8 mouse cellular contexts compared by ENCODE assay signal in genomic region chr1:131335604-131336003, GRCm38 (mm10). TPM values are rescaled to one million over a fixed set of nuclear protein-coding genes. Genes with fewer than 3 reads are reported as not detected.
DNase-seq lines count a peak whose midpoint lies in the region; ATAC-seq and TF ChIP-seq lines count a peak whose summit lies in the region.

No protein-coding gene starts in this region.

- no peak overlapping the region for H3K9ac ChIP-seq in forebrain, embryonic 14.5 days (ENCODE audit: low read length)
- no peak overlapping the region for H3K9ac ChIP-seq in forebrain, embryonic 11.5 days (ENCODE audit: low read length)
- H3K9ac ChIP-seq in lung, embryonic 14.5 days, result no peak overlapping the region
- no peak overlapping the region for H3K9ac ChIP-seq in lung, postnatal 0 days (replicated peaks; ENCODE audit: low read depth)

- H3K4me2 ChIP-seq in forebrain, embryonic 14.5 days (ENCODE audit: low read length), result no peak overlapping the region
- no peak overlapping the region for H3K4me2 ChIP-seq in forebrain, embryonic 11.5 days (ENCODE audit: low read depth, low read length, severe bottlenecking)
- no peak overlapping the region for H3K4me2 ChIP-seq in lung, embryonic 14.5 days
- H3K4me2 ChIP-seq in lung, postnatal 0 days (replicated peaks; ENCODE audit: low read depth, low read length), result no peak overlapping the region

- no peak for TF ChIP-seq EP300 in lung, postnatal 0 days (IDR thresholded peaks at IDR 0.05)

- peaks cover 25% of the 10 kb centered on the region for H3K36me3 ChIP-seq in forebrain, embryonic 14.5 days (ENCODE audit: control insufficient read depth, insufficient read depth, low read length)
- H3K36me3 ChIP-seq in forebrain, embryonic 11.5 days (ENCODE audit: control insufficient read depth, insufficient read depth, low read length), result no peaks in the 10 kb centered on the region
- peaks cover 32% of the 10 kb centered on the region; the same call in 1 of the 2 replicates for H3K36me3 ChIP-seq in lung, embryonic 14.5 days (ENCODE audit: insufficient read depth)
- H3K36me3 ChIP-seq in lung, postnatal 0 days (ENCODE audit: insufficient read depth, low read length), result 0 out of 2 replicates have a peak, but pooled peaks cover 6% of the 10 kb centered on the region

- no peak for ATAC-seq in forebrain, embryonic 14.5 days
- no peak for ATAC-seq in forebrain, embryonic 11.5 days (replicated peaks; ENCODE audit: low FRiP score)
- ATAC-seq in lung, embryonic 14.5 days (ENCODE audit: insufficient read depth), result no peak
- ATAC-seq in lung, postnatal 0 days, result no peak
- no peak for ATAC-seq in inflammation-experienced regulatory T-cells, adult 6 months

- peak overlapping the region; percentile 11; the same call in 1 of the 2 replicates for H3K27ac ChIP-seq in forebrain, embryonic 14.5 days (ENCODE audit: low read depth, low read length)
- no peak overlapping the region for H3K27ac ChIP-seq in forebrain, embryonic 11.5 days (ENCODE audit: low read depth, low read length)
- no peak overlapping the region for H3K27ac ChIP-seq in lung, embryonic 14.5 days (ENCODE audit: low read depth)
- no peak overlapping the region for H3K27ac ChIP-seq in lung, postnatal 0 days (ENCODE audit: low read length)

- no peak overlapping the region for H3K4me3 ChIP-seq in forebrain, embryonic 14.5 days (ENCODE audit: low read depth, low read length)
- no peak overlapping the region for H3K4me3 ChIP-seq in forebrain, embryonic 11.5 days (ENCODE audit: low read depth, low read length)
- H3K4me3 ChIP-seq in lung, embryonic 14.5 days (ENCODE audit: low read depth, low read length), result no peak overlapping the region
- no peak overlapping the region for H3K4me3 ChIP-seq in lung, postnatal 0 days (ENCODE audit: low read depth, low read length)

- H3K9me3 ChIP-seq in forebrain, embryonic 14.5 days (replicated peaks; ENCODE audit: control insufficient read depth, low read length), result no peaks in the 10 kb centered on the region
- H3K9me3 ChIP-seq in forebrain, embryonic 11.5 days (ENCODE audit: control insufficient read depth, low read length), result no peaks in the 10 kb centered on the region
- no peaks in the 10 kb centered on the region for H3K9me3 ChIP-seq in lung, embryonic 14.5 days (ENCODE audit: low read depth, low read length)
- no peaks in the 10 kb centered on the region for H3K9me3 ChIP-seq in lung, postnatal 0 days (ENCODE audit: low read length)

- no peak for TF ChIP-seq CTCF in lung, embryonic 14.5 days (IDR thresholded peaks at IDR 0.05; ENCODE audit: low read depth)
- no peak for TF ChIP-seq CTCF in lung, postnatal 0 days (IDR thresholded peaks at IDR 0.05)

- H3K27me3 ChIP-seq in forebrain, embryonic 14.5 days (replicated peaks; ENCODE audit: control insufficient read depth, insufficient read depth, low read length), result no peaks in the 10 kb centered on the region
- H3K27me3 ChIP-seq in forebrain, embryonic 11.5 days (ENCODE audit: control insufficient read depth, insufficient read depth, low read length), result no peaks in the 10 kb centered on the region
- no peaks in the 10 kb centered on the region for H3K27me3 ChIP-seq in lung, embryonic 14.5 days (ENCODE audit: insufficient read depth, low read length)
- no peaks in the 10 kb centered on the region for H3K27me3 ChIP-seq in lung, postnatal 0 days (replicated peaks; ENCODE audit: insufficient read depth, low read length)

- peaks cover 6% of the 10 kb centered on the region; the same call in 1 of the 2 replicates for H3K4me1 ChIP-seq in forebrain, embryonic 14.5 days (ENCODE audit: control insufficient read depth, insufficient read depth, low read length)
- no peaks in the 10 kb centered on the region for H3K4me1 ChIP-seq in forebrain, embryonic 11.5 days (replicated peaks; ENCODE audit: control insufficient read depth, insufficient read depth, low read length)
- no peaks in the 10 kb centered on the region for H3K4me1 ChIP-seq in lung, embryonic 14.5 days (ENCODE audit: insufficient read depth)
- no peaks in the 10 kb centered on the region for H3K4me1 ChIP-seq in lung, postnatal 0 days (ENCODE audit: insufficient read depth, low read depth, low read length)

- DNase-seq in forebrain, embryonic 14.5 days (ENCODE audit: low spot score), result peak; percentile 34
- DNase-seq in forebrain, embryonic 11.5 days (ENCODE audit: low spot score), result no peak
- peak; percentile 31 for DNase-seq in lung, embryonic 14.5 days
- DNase-seq in lung, postnatal 0 days (ENCODE audit: low spot score), result no peak
- DNase-seq in cerebellum, adult 8-10 months, result peak; percentile 80
- peak; percentile 53 to 67 for DNase-seq in kidney, postnatal 4 days
- DNase-seq in spleen, postnatal 10 days (ENCODE audit: low spot score in 2 of 2), result no peak

- WGBS in forebrain, embryonic 14.5 days, result 40% methylated on average over 3 of the region's 3 CpGs
- 80% methylated on average over 3 of the region's 3 CpGs for WGBS in forebrain, embryonic 11.5 days
- WGBS in lung, embryonic 14.5 days, result 52% methylated on average over 3 of the region's 3 CpGs
- 66% methylated on average over 3 of the region's 3 CpGs for WGBS in lung, postnatal 0 days

RNA-seq across cellular contexts. Expression of gene Ikbke, which starts 56.2 kb away (rescaled TPM):
- polyA plus RNA-seq in forebrain, embryonic 14.5 days (2014; fragmentation: Nextera tagmentation; extraction: Ambion mirVana), result 0.29 and 0.72 TPM in 2 replicates
- 0.55 and 0.83 TPM in 2 replicates for polyA plus RNA-seq in forebrain, embryonic 11.5 days (2014; fragmentation: Nextera tagmentation; extraction: Ambion mirVana)
- 2.0 and 2.3 TPM in 2 replicates for polyA plus RNA-seq in lung, embryonic 14.5 days (2014; fragmentation: Nextera tagmentation; extraction: Ambion mirVana)
- polyA plus RNA-seq in lung, postnatal 0 days (2015; fragmentation: Nextera tagmentation; extraction: Ambion mirVana), result 2.9 and 4.1 TPM in 2 replicates
- 100 to 1,000 TPM in 2 of 3 experiments, 10 to 100 TPM in 1; 58.5 to 121 (median 105) TPM for polyA plus RNA-seq in inflammation-experienced regulatory T-cells, adult 6 months (2017; shearing (Covaris generic))

Comparison
In these comparisons a context has a peak if more than half of its experiments do, and no peak if none do; other contexts are left out.
1. DNase-seq: peak in forebrain, embryonic 14.5 days (single experiment), lung, embryonic 14.5 days (single experiment), cerebellum, adult 8-10 months (single experiment) and kidney, postnatal 4 days (2 of 2); none in forebrain, embryonic 11.5 days (single experiment), lung, postnatal 0 days (single experiment) and spleen, postnatal 10 days (0 of 2).
2. RNA of gene Ikbke, which starts 56.2 kb away (polyA plus RNA-seq): 58.5 to 121 TPM in inflammation-experienced regulatory T-cells, adult 6 months; 2.9 to 4.1 TPM in lung, postnatal 0 days, 2.0 to 2.3 TPM in lung, embryonic 14.5 days, 0.55 to 0.83 TPM in forebrain, embryonic 11.5 days and 0.29 to 0.72 TPM in forebrain, embryonic 14.5 days; every median in the first group is over 10 times any median in the second.